Mouse (Mus musculus) olfactory bulb, adult 2 months (tissue): ENCODE measurements around the gene Ap4b1.

Source experiments
- CTCF ChIP-seq: fragments of 200-500 bp; IDR thresholded peaks from 2 replicates; pipeline ENCODE4 v1.5.1; 2012; ENCODE audit warnings: low read depth, mild to moderate bottlenecking, low read length, moderate library complexity; ENCODE audit not compliant: insufficient read depth
- POLR2A ChIP-seq: fragments of 200-500 bp; IDR thresholded peaks from 2 replicates; pipeline ENCODE4 v1.6.1; 2012; ENCODE audit warnings: mild to moderate bottlenecking, low read depth, low read length, moderate library complexity; ENCODE audit not compliant: insufficient read depth

DNA sequence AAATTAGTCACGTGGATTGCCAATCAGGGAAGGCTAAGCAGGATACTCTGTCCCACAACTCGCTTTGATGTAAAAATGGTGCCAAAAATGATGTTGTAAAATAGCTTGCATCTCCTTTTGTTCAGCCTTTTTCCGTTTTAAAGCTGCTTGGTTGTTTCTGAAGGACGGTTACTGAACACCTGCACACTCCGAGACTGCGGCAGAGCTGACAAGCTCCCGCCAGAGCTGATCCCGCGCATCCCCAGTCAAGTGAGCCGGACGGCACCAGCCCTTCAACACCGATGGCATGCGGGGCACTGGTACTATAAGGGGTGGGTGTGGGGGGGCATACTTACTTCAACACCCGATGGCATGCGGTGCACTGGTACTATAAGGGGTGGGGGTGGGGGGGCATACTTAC lies 35.3 kb upstream of the Ap4b1 start:
- TF ChIP-seq CTCF (no peak), POLR2A (no peak)
